Mouse (Mus musculus): Measurements from ENCODE around the gene Slc38a1. TPM values are rescaled to one million over a fixed set of nuclear protein-coding genes. Genes with fewer than 3 reads are reported as not detected.

Slc38a1 gene
- 90.5 and 96.2 TPM in 2 replicates for polyA plus RNA-seq (2016; fragmentation: Nextera tagmentation; extraction: Ambion mirVana)

GRCm38 (mm10) chr15:96642436-96643405 lies at the start of gene Slc38a1:
Gene Slc38a1, minus strand, starts transcription at chr15:96642913.
- Histone ChIP-seq H3K4me1 (peaks cover 41% of the 10 kb centered on the region), H3K27me3 (ENCODE audit: insufficient read depth, poor library complexity, severe bottlenecking) (no peaks in the 10 kb centered on the region), H3K4me3 (peak within 1 kb of the TSS; percentile 83), H3K9me3 (no peaks in the 10 kb centered on the region), H3K27ac (peak within 1 kb of the TSS; percentile 100), H3K36me3 (peaks cover 14% of the 10 kb centered on the region)
- peak; percentile 89 for DNase-seq (ENCODE audit: low spot score)
- under 1% methylated on average over 69 of the region's 70 CpGs for WGBS

GRCm38 (mm10) chr15:96692401-96692800 lies 49.7 kb upstream of the Slc38a1 start:
- no peak for DNase-seq (ENCODE audit: low spot score)
- peaks cover 24% of the 10 kb centered on the region for H3K4me1 ChIP-seq
- no peaks in the 10 kb centered on the region for H3K27me3 ChIP-seq (ENCODE audit: insufficient read depth, poor library complexity, severe bottlenecking)
- H3K4me3 ChIP-seq: no peak overlapping the region
- peaks cover 99% of the 10 kb centered on the region for H3K36me3 ChIP-seq
- no peak overlapping the region for H3K27ac ChIP-seq
- 93% methylated on average over 11 of the region's 11 CpGs for WGBS
- no peaks in the 10 kb centered on the region for H3K9me3 ChIP-seq

GRCm38 (mm10) chr15:96691381-96691780 lies 48.7 kb upstream of the Slc38a1 start:
- DNase-seq (ENCODE audit: low spot score): no peak
- Histone ChIP-seq H3K4me1 (peaks cover 13% of the 10 kb centered on the region; the same call in 1 of the 2 replicates), H3K27ac (no peak overlapping the region), H3K36me3 (peaks cover 93% of the 10 kb centered on the region), H3K27me3 (ENCODE audit: insufficient read depth, poor library complexity, severe bottlenecking) (no peaks in the 10 kb centered on the region), H3K4me3 (no peak overlapping the region), H3K9me3 (no peaks in the 10 kb centered on the region)
- WGBS: 94% methylated on average over 15 of the region's 15 CpGs

GRCm38 (mm10) chr15:96690829-96691228 lies 48.1 kb upstream of the Slc38a1 start:
- peaks cover 9% of the 10 kb centered on the region; the same call in 1 of the 2 replicates for H3K4me1 ChIP-seq
- WGBS: 91% methylated on average over 13 of the region's 13 CpGs
- DNase-seq (ENCODE audit: low spot score): no peak
- peaks cover 87% of the 10 kb centered on the region for H3K36me3 ChIP-seq
- no peak overlapping the region for H3K27ac ChIP-seq
- H3K27me3 ChIP-seq (ENCODE audit: insufficient read depth, poor library complexity, severe bottlenecking): no peaks in the 10 kb centered on the region
- H3K4me3 ChIP-seq: no peak overlapping the region
- no peaks in the 10 kb centered on the region for H3K9me3 ChIP-seq

GRCm38 (mm10) chr15:96689919-96690318 lies 47.2 kb upstream of the Slc38a1 start:
- Histone ChIP-seq H3K4me3 (no peak overlapping the region), H3K27ac (no peak overlapping the region), H3K36me3 (peaks cover 78% of the 10 kb centered on the region), H3K4me1 (peaks cover 6% of the 10 kb centered on the region; the same call in 1 of the 2 replicates), H3K27me3 (ENCODE audit: insufficient read depth, poor library complexity, severe bottlenecking) (no peaks in the 10 kb centered on the region), H3K9me3 (no peaks in the 10 kb centered on the region)
- 90% methylated on average over 9 of the region's 9 CpGs for WGBS
- no peak for DNase-seq (ENCODE audit: low spot score)

GRCm38 (mm10) chr15:96688784-96689318 lies 46.1 kb upstream of the Slc38a1 start:
- no peak overlapping the region for H3K27ac ChIP-seq
- H3K27me3 ChIP-seq (ENCODE audit: insufficient read depth, poor library complexity, severe bottlenecking): no peaks in the 10 kb centered on the region
- peaks cover 68% of the 10 kb centered on the region for H3K36me3 ChIP-seq
- H3K9me3 ChIP-seq: no peaks in the 10 kb centered on the region
- 93% methylated on average over 12 of the region's 12 CpGs for WGBS
- DNase-seq (ENCODE audit: low spot score): no peak
- peaks cover 15% of the 10 kb centered on the region for H3K4me1 ChIP-seq
- no peak overlapping the region for H3K4me3 ChIP-seq

- peaks cover 15% of the 10 kb centered on the region for H3K4me1 ChIP-seq
- no peak overlapping the region for H3K27ac ChIP-seq
- DNase-seq (ENCODE audit: low spot score): no peak
- no peaks in the 10 kb centered on the region for H3K9me3 ChIP-seq
- peaks cover 59% of the 10 kb centered on the region for H3K36me3 ChIP-seq
- no peaks in the 10 kb centered on the region for H3K27me3 ChIP-seq (ENCODE audit: insufficient read depth, poor library complexity, severe bottlenecking)
- WGBS: 78% methylated on average over 6 of the region's 6 CpGs
- H3K4me3 ChIP-seq: no peak overlapping the region
These were observed 45.3 kb upstream of the Slc38a1 start for GRCm38 (mm10) chr15:96688036-96688435.

GRCm38 (mm10) chr15:96687366-96687765 lies 44.7 kb upstream of the Slc38a1 start:
- H3K4me1 ChIP-seq: peaks cover 15% of the 10 kb centered on the region
- H3K36me3 ChIP-seq: peaks cover 53% of the 10 kb centered on the region
- H3K27me3 ChIP-seq (ENCODE audit: insufficient read depth, poor library complexity, severe bottlenecking): no peaks in the 10 kb centered on the region
- no peak overlapping the region for H3K27ac ChIP-seq
- no peak for DNase-seq (ENCODE audit: low spot score)
- 56% methylated on average over 1 of the region's 1 CpGs for WGBS
- H3K9me3 ChIP-seq: no peaks in the 10 kb centered on the region
- H3K4me3 ChIP-seq: no peak overlapping the region

GRCm38 (mm10) chr15:96686201-96687159 lies 43.8 kb upstream of the Slc38a1 start:
- Histone ChIP-seq H3K27ac (no peak overlapping the region), H3K36me3 (peaks cover 44% of the 10 kb centered on the region), H3K4me3 (no peak overlapping the region), H3K9me3 (no peaks in the 10 kb centered on the region), H3K4me1 (peaks cover 15% of the 10 kb centered on the region), H3K27me3 (ENCODE audit: insufficient read depth, poor library complexity, severe bottlenecking) (no peaks in the 10 kb centered on the region)
- WGBS: 76% methylated on average over 9 of the region's 9 CpGs
- DNase-seq (ENCODE audit: low spot score): no peak

GRCm38 (mm10) chr15:96685273-96685672 lies 42.6 kb upstream of the Slc38a1 start:
- H3K9me3 ChIP-seq: no peaks in the 10 kb centered on the region
- H3K36me3 ChIP-seq: peaks cover 32% of the 10 kb centered on the region
- H3K4me1 ChIP-seq: peaks cover 15% of the 10 kb centered on the region
- H3K27ac ChIP-seq: no peak overlapping the region
- no peak overlapping the region for H3K4me3 ChIP-seq
- DNase-seq (ENCODE audit: low spot score): no peak
- H3K27me3 ChIP-seq (ENCODE audit: insufficient read depth, poor library complexity, severe bottlenecking): peaks cover 2% of the 10 kb centered on the region; the same call in 1 of the 2 replicates
- WGBS: 75% methylated on average over 6 of the region's 6 CpGs

- Histone ChIP-seq H3K4me3 (peak overlapping the region; percentile 6; the same call in 1 of the 2 replicates), H3K9me3 (no peaks in the 10 kb centered on the region), H3K27ac (no peak overlapping the region), H3K4me1 (peaks cover 15% of the 10 kb centered on the region), H3K27me3 (ENCODE audit: insufficient read depth, poor library complexity, severe bottlenecking) (peaks cover 12% of the 10 kb centered on the region), H3K36me3 (peaks cover 23% of the 10 kb centered on the region)
- WGBS: 32% methylated on average over 11 of the region's 11 CpGs
- no peak for DNase-seq (ENCODE audit: low spot score)
These were observed 41.6 kb upstream of the Slc38a1 start for GRCm38 (mm10) chr15:96684132-96684830.

Data from heart, embryonic 10.5 days (tissue).